Mouse (Mus musculus): ENCODE results near the gene Etfbkmt.
"Not testable (repeated sequence)": the region's sequence is repeated elsewhere in the genome, so short reads cannot be mapped to it uniquely, and the experiment has no call there.

The Etfbkmt gene

GRCm38 (mm10) chr6:149139471-149139870 lies at the start of gene Etfbkmt:
Gene Etfbkmt, plus strand, starts transcription at chr6:149139849.
- DNase-seq (ENCODE audit: low read depth, low spot score), result no peak

GRCm38 (mm10) chr6:149092406-149092805 lies 47.2 kb upstream of the Etfbkmt start:
- DNase-seq (ENCODE audit: low read depth, low spot score), result no peak

GRCm38 (mm10) chr6:149093465-149093864 lies 46.2 kb upstream of the Etfbkmt start:
- no peak for DNase-seq (ENCODE audit: low read depth, low spot score)

DNA sequence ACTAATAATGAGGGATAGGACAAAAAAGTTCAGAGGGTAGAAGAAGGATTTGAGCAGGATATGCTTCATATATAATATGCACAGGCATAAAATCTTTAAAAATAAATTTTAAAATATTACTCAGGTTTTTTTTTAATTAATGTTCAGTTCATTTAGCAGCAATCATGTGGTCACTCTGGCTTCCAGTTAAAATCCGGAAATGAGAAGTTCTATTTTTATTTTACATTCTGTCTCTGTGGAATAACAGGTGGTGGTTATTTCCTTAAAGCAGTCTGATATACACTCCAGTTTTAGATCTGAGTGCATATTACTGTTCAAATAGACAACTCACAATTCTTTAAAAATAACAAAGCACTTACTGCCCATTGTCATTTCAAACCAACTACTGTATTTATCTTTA lies 45.1 kb upstream of the Etfbkmt start:
- DNase-seq (ENCODE audit: low read depth, low spot score), result no peak

- no peak for DNase-seq (ENCODE audit: low read depth, low spot score)
Observed at GRCm38 (mm10) chr6:149095389-149095788, 44.3 kb upstream of the Etfbkmt start.

DNA sequence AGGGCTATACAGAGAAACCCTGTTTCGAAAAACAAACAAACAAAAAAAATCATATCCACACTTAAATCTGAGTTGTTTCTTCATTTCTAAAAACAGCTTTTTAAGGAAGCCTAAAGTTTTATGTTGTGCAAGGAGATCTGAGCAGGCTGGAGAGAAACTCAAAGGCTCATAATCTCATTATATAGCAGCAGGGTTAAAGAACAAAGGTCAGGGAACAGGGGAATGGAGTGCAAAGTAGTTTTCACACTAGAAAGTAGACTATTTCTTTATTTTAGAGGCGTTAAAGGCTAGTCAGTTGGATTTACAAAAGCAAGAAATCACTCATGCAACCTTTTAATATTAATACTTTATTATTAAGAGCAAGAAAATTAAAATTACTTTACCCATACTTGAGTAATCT lies 43.4 kb upstream of the Etfbkmt start:
- DNase-seq (ENCODE audit: low read depth, low spot score), result no peak

DNA sequence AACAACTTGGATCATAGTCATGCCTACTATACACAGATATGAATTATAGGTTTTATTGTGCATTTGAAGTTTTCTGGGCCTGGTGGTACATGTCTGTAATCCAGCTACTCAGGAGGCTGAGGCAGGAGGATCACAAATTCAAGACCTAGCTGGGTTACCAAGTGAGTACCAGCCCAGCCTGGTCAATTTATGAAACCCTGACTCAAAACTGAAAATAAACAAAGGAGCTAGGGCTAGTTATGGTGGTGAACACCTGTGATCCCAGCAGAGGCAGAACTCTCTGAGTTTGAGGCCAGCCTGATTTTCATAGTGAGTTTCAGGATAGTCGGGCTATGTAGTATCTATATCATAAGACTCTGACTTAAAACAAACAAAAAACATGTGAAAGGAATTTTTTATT lies 42.4 kb upstream of the Etfbkmt start:
- no peak for DNase-seq (ENCODE audit: low read depth, low spot score)

- no peak for DNase-seq (ENCODE audit: low read depth, low spot score)
Observed at GRCm38 (mm10) chr6:149098993-149099392, 40.7 kb upstream of the Etfbkmt start.

- peak; percentile 38 for DNase-seq (ENCODE audit: low read depth, low spot score)
Observed at GRCm38 (mm10) chr6:149100174-149101075, 39.2 kb upstream of the Etfbkmt start.

DNA sequence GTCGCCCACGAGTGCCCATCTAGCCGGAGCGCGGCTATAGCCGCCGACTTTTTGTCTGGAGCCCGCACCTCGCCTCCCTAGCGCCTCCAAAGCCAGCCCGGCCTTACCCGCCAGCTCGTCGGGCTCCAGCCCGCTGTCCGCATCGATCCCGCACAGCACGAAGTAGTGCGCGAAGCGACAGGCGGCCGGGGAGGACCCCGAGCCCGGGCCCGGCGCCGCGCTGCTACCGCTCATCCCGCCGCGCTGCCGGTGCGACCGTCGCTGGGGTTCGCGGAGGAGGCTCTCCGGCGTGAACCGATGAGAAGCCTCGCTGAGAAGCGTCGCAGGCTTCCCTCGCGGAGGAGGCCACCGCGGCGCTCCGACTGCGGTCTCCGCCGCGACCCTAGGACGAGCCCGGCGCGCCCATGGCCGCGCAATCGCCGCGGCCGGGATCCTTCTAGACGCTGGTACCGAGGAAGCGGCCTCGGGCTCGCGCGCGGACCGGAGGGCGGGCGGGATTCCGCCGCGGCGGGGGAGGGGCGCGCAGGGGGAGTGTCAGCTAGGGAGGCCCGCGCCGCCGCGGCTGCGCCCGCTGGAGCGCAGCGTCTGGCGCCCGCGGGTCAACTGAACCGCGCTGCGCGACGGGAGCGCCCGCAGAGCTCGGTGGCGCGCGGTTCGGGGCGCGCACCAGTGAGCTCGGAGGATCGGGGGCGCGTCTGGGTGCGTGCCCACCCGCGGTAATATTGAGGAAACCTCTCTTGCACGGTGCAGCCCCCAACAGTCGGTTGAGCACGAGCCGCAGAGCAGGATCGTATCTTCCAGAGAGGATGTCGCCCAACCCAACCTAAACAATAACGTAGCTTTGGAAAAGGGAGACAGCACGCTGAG lies 38.3 kb upstream of the Etfbkmt start, which contains the start of gene Dennd5b:
Dennd5b (minus strand) TSS at position 605 of the 867 bp plus-strand sequence.
- DNase-seq (ENCODE audit: low read depth, low spot score), result peak; percentile 79

DNA sequence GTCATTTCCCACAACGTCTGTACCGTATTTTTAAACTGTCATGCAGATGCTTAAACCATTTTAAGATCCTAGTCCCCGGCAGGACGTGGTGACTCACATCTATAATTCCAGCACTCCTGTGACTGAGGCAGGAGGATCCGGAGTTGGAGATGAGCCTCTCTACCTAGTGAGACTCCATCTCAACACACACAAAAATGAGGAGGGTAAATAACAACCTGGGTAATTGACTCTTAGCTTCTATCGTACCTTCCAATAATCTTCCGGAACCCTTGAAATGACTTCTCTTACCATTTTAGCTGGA lies 37.8 kb upstream of the Etfbkmt start:
- DNase-seq (ENCODE audit: low read depth, low spot score), result peak; percentile 1

DNA sequence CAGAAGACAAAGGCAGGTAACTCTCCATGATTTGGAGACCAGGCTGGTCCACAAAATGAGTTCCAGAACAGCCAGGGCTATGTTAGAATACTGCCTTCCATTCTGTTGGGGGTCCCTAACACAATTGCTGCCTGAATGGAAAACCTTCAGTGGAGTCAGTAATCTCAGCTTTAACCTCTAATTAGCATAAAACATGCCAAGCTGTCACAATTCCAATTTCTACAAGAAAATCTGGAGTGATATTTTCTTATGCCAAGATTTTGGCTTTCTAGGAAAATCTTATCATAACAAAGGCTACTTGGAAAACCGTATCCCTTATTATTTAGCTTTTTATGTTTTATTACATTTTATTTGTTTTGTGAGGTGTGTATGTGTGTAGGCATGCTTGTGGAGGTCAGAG lies 36.2 kb upstream of the Etfbkmt start:
- no peak for DNase-seq (ENCODE audit: low read depth, low spot score)

GRCm38 (mm10) chr6:149107615-149108014 lies 32.0 kb upstream of the Etfbkmt start:
- DNase-seq (ENCODE audit: low read depth, low spot score), result no peak

DNA sequence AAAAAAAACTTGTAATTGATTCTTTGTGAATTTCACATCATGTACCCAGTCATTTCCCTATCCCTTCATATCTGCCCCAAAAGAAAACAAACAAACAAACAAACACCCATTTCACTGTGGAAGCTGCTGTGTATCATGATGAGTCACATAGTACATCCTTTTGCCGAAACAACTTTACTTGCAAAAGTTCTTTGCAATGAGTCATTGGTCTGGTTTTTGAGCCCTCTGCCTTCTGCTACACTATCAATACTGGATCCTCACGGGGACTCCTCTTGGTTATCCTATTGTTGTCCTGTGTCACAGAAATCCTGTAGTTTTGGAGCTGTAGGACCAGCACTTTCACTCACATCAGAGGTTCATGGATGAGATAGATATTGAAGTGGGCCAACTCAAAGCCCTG lies 30.7 kb upstream of the Etfbkmt start:
- DNase-seq (ENCODE audit: low read depth, low spot score), result no peak

GRCm38 (mm10) chr6:149116992-149117391 lies 22.7 kb upstream of the Etfbkmt start:
- no peak for DNase-seq (ENCODE audit: low read depth, low spot score)

GRCm38 (mm10) chr6:149118935-149119334 lies 20.7 kb upstream of the Etfbkmt start:
- no peak for DNase-seq (ENCODE audit: low read depth, low spot score)

DNA sequence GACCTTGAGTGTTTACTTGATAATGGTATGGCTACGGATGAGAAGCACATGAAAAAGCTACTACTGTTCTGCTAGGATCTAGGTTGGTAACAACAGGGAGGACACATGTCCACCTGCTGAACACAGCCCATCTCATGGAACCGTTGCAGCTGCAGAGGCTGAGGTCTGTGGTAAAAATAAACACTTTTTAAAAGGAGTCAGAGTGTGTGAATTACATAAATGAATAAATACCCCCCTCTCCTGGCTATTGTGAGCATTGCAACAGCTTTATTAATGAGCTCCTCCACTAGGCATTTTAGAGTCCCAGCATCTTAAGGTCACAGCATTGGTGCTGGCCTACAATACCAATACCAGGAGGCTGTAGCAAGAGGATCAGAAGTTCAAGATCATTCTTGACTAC lies 19.8 kb upstream of the Etfbkmt start:
- peak; percentile 48 for DNase-seq (ENCODE audit: low read depth, low spot score)

- no peak for DNase-seq (ENCODE audit: low read depth, low spot score)
Observed at GRCm38 (mm10) chr6:149123042-149123441, 16.6 kb upstream of the Etfbkmt start.

DNA sequence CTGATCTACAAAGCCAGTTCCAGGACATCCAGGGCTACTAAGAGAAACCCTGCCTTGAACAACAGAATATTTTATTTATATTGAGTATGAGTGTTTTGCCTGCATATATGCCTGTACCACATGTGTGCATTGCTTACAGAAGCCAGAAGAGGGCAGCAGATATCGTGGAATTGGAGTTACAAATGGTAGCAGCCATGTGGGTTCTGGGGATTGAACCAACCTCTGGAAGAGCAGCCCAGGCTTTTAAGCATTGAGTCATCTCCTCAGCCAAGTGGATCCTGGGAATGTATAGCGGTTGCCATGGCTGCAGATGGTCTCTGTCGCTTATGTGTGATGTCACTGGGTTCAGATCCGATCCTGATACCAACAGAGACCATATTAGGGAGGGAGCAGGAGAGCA lies 13.0 kb upstream of the Etfbkmt start:
- peak; percentile 11 for DNase-seq (ENCODE audit: low read depth, low spot score)

DNA sequence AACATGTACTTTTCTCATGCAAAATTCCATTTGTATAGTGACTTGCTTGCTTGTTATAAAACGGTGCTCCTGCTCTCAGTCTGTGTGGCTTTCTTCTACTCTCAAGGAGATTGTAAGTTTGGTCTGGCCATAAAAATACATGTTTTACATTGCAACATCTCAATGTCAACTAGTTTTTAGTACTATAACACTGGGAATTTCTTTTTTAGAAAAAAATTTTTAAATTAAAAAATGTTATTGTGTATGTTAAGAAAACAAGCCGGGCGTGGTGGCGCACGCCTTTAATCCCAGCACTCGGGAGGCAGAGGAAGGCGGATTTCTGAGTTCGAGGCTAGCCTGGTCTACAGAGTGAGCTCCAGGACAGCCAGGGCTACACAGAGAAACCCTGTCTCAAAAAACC lies 9.8 kb upstream of the Etfbkmt start, which contains the start of gene Gm10203:
Gm10203 (plus strand) TSS at position 301 of the 400 bp plus-strand sequence.
- not testable (repeated sequence) for DNase-seq (ENCODE audit: low read depth, low spot score)

GRCm38 (mm10) chr6:149131111-149131510 lies 8.5 kb upstream of the Etfbkmt start:
- DNase-seq (ENCODE audit: low read depth, low spot score), result no peak

DNA sequence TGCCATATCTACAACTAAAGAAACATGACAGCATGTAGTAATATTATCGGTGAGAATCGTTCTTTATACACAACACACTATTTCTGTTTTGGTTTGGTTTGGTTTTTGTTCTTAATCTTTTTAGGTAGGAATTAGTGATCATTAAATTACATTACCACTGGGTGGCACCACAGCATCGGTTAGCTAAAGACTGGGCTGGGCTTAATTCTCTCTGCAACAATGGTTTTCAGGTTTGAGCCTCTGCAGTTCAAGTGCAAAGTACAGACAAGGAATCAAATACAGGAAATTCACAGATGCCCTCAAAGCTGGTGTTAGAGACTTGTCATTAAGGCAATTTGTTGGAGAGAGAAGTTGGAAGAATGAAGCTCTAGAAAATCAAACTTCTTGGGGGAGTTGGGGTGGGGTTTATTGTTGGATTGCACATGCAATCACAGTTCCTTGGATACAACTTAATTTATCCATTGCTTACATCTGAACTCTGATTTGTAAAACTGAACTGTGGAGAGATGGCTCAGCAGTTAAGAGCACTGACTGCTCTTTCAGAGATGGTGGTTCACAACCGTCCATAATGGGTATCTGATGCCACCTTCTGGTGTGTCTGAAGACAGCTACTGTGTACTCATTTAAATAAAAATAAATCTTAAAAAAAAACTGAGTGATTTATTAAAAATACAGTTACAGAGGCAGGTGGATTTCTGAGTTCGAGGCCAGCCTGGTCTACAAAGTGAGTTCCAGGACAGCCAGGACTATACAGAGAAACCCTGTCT lies 7.2 kb upstream of the Etfbkmt start:
- peak; percentile 38 for DNase-seq (ENCODE audit: low read depth, low spot score)
